Mouse (Mus musculus) lung, postnatal 0 days (tissue): Measurements from ENCODE around the gene Gucy2e. TPM values are rescaled to one million over a fixed set of nuclear protein-coding genes. Genes with fewer than 3 reads are reported as not detected.
A peak's percentile ranks its signal among the peaks of the same experiment; 100 is the strongest.

Experiments
- ATAC-seq: fragments of 200-750 bp; cut with Nextera tagmentation; 2 replicates; pipeline ENCODE4 v1.8.0; 2017; ENCODE audit warnings: moderate library complexity
- DNase-seq: peaks from one replicate; pipeline ENCODE4 v3.0.0-alpha.2; 2016; ENCODE audit warnings: low spot score
- H3K27ac ChIP-seq: fragments of 300-500 bp; sonication (generic); 2 replicates; pipeline ENCODE4 v1.5.1; 2014; ENCODE audit warnings: antibody characterized with exemption, mild to moderate bottlenecking, low read length, mixed read lengths
- H3K27me3 ChIP-seq: fragments of 300-500 bp; sonication (generic); replicated peaks from 2 replicates; pipeline ENCODE4 v1.6.1; 2014; ENCODE audit warnings: low read length, mixed read lengths; ENCODE audit not compliant: insufficient read depth
- H3K36me3 ChIP-seq: fragments of 300-500 bp; sonication (generic); 2 replicates; pipeline ENCODE4 v1.6.1; 2014; ENCODE audit warnings: low read length, mixed read lengths; ENCODE audit not compliant: insufficient read depth
- H3K4me1 ChIP-seq: fragments of 300-500 bp; sonication (generic); 2 replicates; pipeline ENCODE4 v1.6.1; 2014; ENCODE audit warnings: antibody characterized with exemption, low read depth, low read length, mixed read lengths; ENCODE audit not compliant: insufficient read depth
- H3K4me2 ChIP-seq: fragments of 300-500 bp; sonication (generic); replicated peaks from 2 replicates; pipeline ENCODE4 v1.6.1; 2014; ENCODE audit warnings: low read depth, mild to moderate bottlenecking, low read length, moderate library complexity, mixed read lengths
- H3K4me3 ChIP-seq: fragments of 300-500 bp; sonication (generic); 2 replicates; pipeline ENCODE4 v1.5.1; 2014; ENCODE audit warnings: low read depth, low read length
- H3K9ac ChIP-seq: fragments of 300-500 bp; sonication (generic); replicated peaks from 2 replicates; pipeline ENCODE4 v1.6.1; 2014; ENCODE audit warnings: low read depth, mild to moderate bottlenecking
- H3K9me3 ChIP-seq: fragments of 300-500 bp; sonication (generic); 2 replicates; pipeline ENCODE4 v1.6.1; 2016; ENCODE audit warnings: low read length, mixed read lengths
- CTCF ChIP-seq: IDR thresholded peaks from 2 replicates; pipeline ENCODE4 v1.5.1; 2016; ENCODE audit warnings: antibody characterized with exemption, mild to moderate bottlenecking
- EP300 ChIP-seq: IDR thresholded peaks from 2 replicates; pipeline ENCODE4 v1.6.1; 2016; ENCODE audit warnings: antibody characterized with exemption, mild to moderate bottlenecking, control low read depth
- WGBS: fragments of 180-500 bp; shearing (Covaris S2); extraction: QIAGEN DNeasy Blood & Tissue Kit; methylation state at CpG from one replicate; pipeline ENCODE4 v1.1.7; 2014; 5-methylcytosine and 5-hydroxymethylcytosine counted together
- polyA plus RNA-seq: library from polyadenylated mRNA; unstranded; fragments of >200 nt; fragmentation: Nextera tagmentation; extraction: Ambion mirVana; gene quantifications from 2 replicates; pipeline ENCODE4 v1.2.1, GENCODE M21; 2015

The Gucy2e gene
- polyA plus RNA-seq, 1 experiment from 2014 or later: 0.04 TPM

- no peak overlapping the region for H3K27ac ChIP-seq
- no peaks in the 10 kb centered on the region for H3K36me3 ChIP-seq
- no peaks in the 10 kb centered on the region for H3K4me1 ChIP-seq
- no peaks in the 10 kb centered on the region for H3K9me3 ChIP-seq
- no peak for TF ChIP-seq CTCF
- TF ChIP-seq EP300: no peak
- DNase-seq (no peak), ATAC-seq (no peak)
- H3K4me3 ChIP-seq: no peak overlapping the region
- 78% methylated on average over 5 of the region's 5 CpGs for WGBS
- no peak overlapping the region for H3K4me2 ChIP-seq
- no peak overlapping the region for H3K9ac ChIP-seq
- no peaks in the 10 kb centered on the region for H3K27me3 ChIP-seq
Measured at GRCm38 (mm10) chr11:69250106-69250505, 13.3 kb upstream of the Gucy2e start.

DNA sequence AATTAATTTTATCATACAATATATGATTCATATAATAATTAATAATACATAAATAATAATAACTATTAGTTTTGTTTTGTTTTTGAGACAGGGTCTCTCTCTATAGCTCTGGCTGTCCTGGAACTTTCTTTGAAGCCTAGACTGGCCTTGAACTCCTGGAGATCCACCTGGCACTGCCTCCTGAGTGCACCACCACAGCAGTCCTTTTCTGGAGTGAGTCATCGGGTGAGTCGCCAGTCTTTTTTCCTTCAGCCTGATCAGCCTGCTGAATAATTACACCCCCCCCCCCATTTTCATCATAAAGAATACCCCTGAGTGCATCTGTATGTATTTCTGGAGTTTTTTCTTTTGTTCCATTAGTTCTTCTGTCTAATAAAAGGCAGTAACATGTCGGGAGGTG, 12.3 kb upstream of the Gucy2e start:
- WGBS: 82% methylated on average over 3 of the region's 3 CpGs
- Histone ChIP-seq H3K27me3 (no peaks in the 10 kb centered on the region), H3K4me1 (no peaks in the 10 kb centered on the region), H3K9me3 (no peaks in the 10 kb centered on the region), H3K4me3 (no peak overlapping the region), H3K36me3 (no peaks in the 10 kb centered on the region), H3K27ac (no peak overlapping the region), H3K9ac (no peak overlapping the region), H3K4me2 (no peak overlapping the region)
- DNase-seq (no peak), ATAC-seq (no peak)
- no peak for TF ChIP-seq EP300
- no peak for TF ChIP-seq CTCF

DNA sequence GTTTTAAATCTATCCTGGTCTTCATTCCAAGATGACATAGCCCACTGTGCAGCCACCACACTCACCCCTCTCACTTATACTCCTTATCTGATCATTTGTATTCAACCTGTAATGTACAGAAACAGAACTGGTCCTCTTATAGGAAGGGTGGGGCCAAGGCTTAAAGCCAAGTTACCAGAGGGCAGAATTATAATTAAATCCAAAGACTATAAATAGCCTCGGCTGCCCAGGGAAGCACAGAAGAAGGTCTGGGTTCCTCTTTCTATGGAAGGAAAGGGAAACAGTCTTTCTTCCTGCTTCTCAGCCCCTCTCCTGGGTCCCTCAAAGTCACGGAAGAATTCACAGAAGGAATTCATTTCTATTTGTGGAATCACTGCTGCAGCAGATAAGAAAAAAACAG, 8.8 kb upstream of the Gucy2e start:
- ATAC-seq (peak; percentile 16; the same call in 1 of the 2 replicates), DNase-seq (peak; percentile 23)
- Histone ChIP-seq H3K27ac (no peak overlapping the region), H3K4me3 (no peak overlapping the region), H3K36me3 (no peaks in the 10 kb centered on the region), H3K4me2 (peak overlapping the region; percentile 37), H3K27me3 (no peaks in the 10 kb centered on the region), H3K9ac (no peak overlapping the region), H3K9me3 (no peaks in the 10 kb centered on the region), H3K4me1 (no peaks in the 10 kb centered on the region)
- 2% methylated on average over 2 of the region's 2 CpGs for WGBS
- no peak for TF ChIP-seq EP300
- TF ChIP-seq CTCF: no peak

DNA sequence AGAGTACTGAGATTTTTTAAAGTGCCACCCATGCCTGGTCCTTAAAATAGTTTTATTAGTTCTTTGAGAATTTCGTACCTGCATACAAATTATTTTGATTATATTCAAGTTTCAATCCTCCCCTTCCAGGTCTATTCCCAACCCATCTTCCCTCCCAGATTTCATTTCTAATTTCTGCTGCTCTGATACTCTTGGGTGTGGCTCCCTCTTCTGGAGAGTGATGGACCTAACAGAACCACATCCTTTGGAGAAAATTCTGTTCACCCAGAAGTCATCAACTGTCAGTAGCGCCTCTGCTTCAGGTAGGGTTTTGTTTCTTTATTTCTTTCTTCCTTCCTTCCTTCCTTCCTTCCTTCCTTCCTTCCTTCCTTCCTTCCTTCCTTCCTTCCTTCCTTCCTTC, 8.1 kb upstream of the Gucy2e start:
- no peaks in the 10 kb centered on the region for H3K27me3 ChIP-seq
- H3K9ac ChIP-seq: no peak overlapping the region
- 0 out of 2 replicates have a peak overlapping the region, but pooled peaks have one; percentile 37 for H3K4me2 ChIP-seq
- H3K4me1 ChIP-seq: no peaks in the 10 kb centered on the region
- H3K9me3 ChIP-seq: no peaks in the 10 kb centered on the region
- peak; percentile 77 for DNase-seq
- no peak overlapping the region for H3K27ac ChIP-seq
- 19% methylated on average over 2 of the region's 2 CpGs for WGBS
- TF ChIP-seq CTCF (peak; percentile 81), EP300 (peak; percentile 21; the same call in 1 of the 2 replicates)
- ATAC-seq: no peak
- no peak overlapping the region for H3K4me3 ChIP-seq
- H3K36me3 ChIP-seq: no peaks in the 10 kb centered on the region

DNA sequence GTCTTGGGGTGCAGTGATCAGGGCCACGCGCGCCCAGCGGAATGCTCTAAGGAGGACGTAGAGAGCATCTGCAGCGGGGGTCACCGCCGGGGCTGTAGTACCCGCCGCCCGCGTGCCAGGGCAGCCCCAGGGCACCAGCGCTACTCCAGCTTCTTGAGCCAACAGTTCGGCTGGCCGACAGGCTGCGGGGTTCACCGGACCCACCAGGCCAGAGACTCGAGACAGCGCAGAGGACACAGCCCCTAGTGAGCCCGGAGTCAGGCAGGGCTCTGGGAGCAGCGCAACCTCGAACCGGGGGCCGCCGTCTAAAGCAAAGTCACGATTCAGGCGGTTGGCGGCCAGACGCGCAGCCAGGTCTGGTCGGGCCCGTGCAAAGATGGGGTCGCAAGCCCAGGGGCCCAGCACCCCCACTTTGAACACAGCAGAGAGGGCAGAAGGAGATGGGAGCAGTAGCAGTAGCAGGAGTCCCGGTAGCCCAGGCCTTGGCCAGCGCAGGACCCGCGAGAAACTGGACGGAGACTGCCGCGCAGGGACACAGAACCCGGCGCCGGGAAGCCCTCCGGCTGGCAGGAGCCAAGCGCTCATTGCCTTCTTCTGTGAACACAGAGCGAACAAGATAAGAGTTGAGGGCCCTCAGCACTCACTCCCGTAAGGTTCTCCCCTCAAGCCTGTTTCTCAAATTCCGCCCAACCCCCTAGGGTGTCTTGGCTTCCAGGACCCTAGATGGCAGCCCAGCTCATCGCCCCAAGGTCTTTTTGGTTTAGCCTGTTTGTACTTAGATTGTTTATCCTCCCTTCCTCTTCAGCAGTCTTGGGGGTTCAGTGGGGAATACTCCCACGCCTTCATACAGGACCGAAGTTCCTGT, 543 bp downstream of the Gucy2e start:
- Histone ChIP-seq H3K27me3 (peaks cover 18% of the 10 kb centered on the region), H3K27ac (no peak overlapping the region), H3K4me1 (peaks cover 4% of the 10 kb centered on the region; the same call in 1 of the 2 replicates), H3K4me2 (peak overlapping the region; percentile 68), H3K9me3 (no peaks in the 10 kb centered on the region), H3K36me3 (no peaks in the 10 kb centered on the region), H3K4me3 (peak overlapping the region; percentile 31), H3K9ac (no peak overlapping the region)
- ATAC-seq: no peak
- TF ChIP-seq EP300: no peak
- no peak for DNase-seq
- 4% methylated on average over 45 of the region's 51 CpGs for WGBS

- no peaks in the 10 kb centered on the region for H3K36me3 ChIP-seq
- DNase-seq (peak; percentile 74), ATAC-seq (peak; percentile 93)
- no peak overlapping the region for H3K27ac ChIP-seq
- peaks cover 18% of the 10 kb centered on the region for H3K27me3 ChIP-seq
- WGBS: 2% methylated on average over 33 of the region's 33 CpGs
- peak overlapping the region; percentile 31 for H3K4me3 ChIP-seq
- TF ChIP-seq EP300 (no peak), CTCF (peak; percentile 64)
- H3K4me2 ChIP-seq: peak overlapping the region; percentile 68
- H3K4me1 ChIP-seq: peaks cover 4% of the 10 kb centered on the region; the same call in 1 of the 2 replicates
- H3K9ac ChIP-seq: no peak overlapping the region
- no peaks in the 10 kb centered on the region for H3K9me3 ChIP-seq
Measured at GRCm38 (mm10) chr11:69235285-69236060, 1.4 kb downstream of the Gucy2e start.
